Mouse (Mus musculus) embryonic facial prominence, embryonic 13.5 days (tissue): Measurements from ENCODE around the gene Ghrl. TPM values are rescaled to one million over a fixed set of nuclear protein-coding genes. Genes with fewer than 3 reads are reported as not detected.

Experiments used
- ATAC-seq: fragments of 200-750 bp; cut with Nextera tagmentation; 2 replicates; pipeline ENCODE4 v1.8.0; 2017; ENCODE audit warnings: low read depth; ENCODE audit not compliant: insufficient number of reproducible peaks, insufficient read depth, low FRiP score, low TSS enrichment
- H3K27ac ChIP-seq: fragments of 300-500 bp; sonication (generic); 2 replicates; pipeline ENCODE4 v1.5.1; 2015; ENCODE audit warnings: moderate library complexity, mild to moderate bottlenecking, inconsistent platforms
- H3K27me3 ChIP-seq: fragments of 300-500 bp; sonication (generic); 2 replicates; pipeline ENCODE4 v1.6.1; 2015; ENCODE audit warnings: mild to moderate bottlenecking, inconsistent platforms
- H3K36me3 ChIP-seq: fragments of 300-500 bp; sonication (generic); 2 replicates; pipeline ENCODE4 v1.6.1; 2015; ENCODE audit warnings: mild to moderate bottlenecking, inconsistent platforms
- H3K4me1 ChIP-seq: fragments of 300-500 bp; sonication (generic); 2 replicates; pipeline ENCODE4 v1.6.1; 2015; ENCODE audit warnings: inconsistent platforms
- H3K4me2 ChIP-seq: fragments of 300-500 bp; sonication (generic); 2 replicates; pipeline ENCODE4 v1.6.1; 2015; ENCODE audit warnings: moderate library complexity, mild to moderate bottlenecking, inconsistent platforms
- H3K4me3 ChIP-seq: fragments of 300-500 bp; sonication (generic); 2 replicates; pipeline ENCODE4 v1.5.1; 2015; ENCODE audit warnings: mild to moderate bottlenecking, inconsistent platforms
- H3K9ac ChIP-seq: fragments of 300-500 bp; sonication (generic); 2 replicates; pipeline ENCODE4 v1.6.1; 2015; ENCODE audit warnings: mild to moderate bottlenecking, inconsistent platforms
- H3K9me3 ChIP-seq: fragments of 300-500 bp; sonication (generic); 2 replicates; pipeline ENCODE4 v1.6.1; 2016; ENCODE audit warnings: inconsistent platforms
- WGBS: fragments of 180-500 bp; shearing (Covaris S2); methylation state at CpG from one replicate; pipeline ENCODE4 v1.1.7; 2015; ENCODE audit warnings: mixed read lengths; 5-methylcytosine and 5-hydroxymethylcytosine counted together
- polyA plus RNA-seq: library from polyadenylated mRNA; unstranded; fragments of >200 nt; fragmentation: Nextera tagmentation; extraction: Ambion mirVana; gene quantifications from 2 replicates; pipeline ENCODE4 v1.2.1, GENCODE M21; 2015

Gene Ghrl
- polyA plus RNA-seq, 1 experiment from 2014 or later = 0.32 TPM

DNA sequence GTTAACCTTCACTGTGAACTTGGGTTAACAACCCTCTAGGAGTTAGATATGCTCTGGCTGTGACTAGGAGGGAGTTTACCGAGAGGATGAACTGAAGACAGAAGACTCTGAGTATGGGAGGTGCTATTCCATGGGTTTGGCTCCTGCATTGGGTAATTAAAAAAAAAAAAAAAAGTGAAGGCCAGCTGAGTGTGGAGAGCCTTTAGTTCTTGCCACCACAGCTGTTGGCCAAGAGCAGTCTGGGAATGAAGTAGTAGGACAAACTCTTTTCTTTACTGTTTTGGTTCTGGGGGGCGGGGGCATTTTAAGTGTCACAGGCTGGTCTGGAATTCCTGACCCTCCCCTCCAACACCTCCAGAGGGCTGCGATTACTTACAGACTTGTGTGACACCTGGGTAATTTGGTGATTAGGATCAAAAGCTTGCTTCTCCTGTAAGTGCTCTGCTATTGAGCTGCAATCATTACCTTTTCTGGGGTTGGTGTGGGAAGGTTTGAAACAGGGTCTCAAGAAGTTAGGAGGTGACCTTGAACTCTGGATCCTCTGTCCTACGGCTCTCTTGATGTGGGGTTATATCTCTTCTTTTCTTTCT is 23.8 kb downstream of the Ghrl start:
- Histone ChIP-seq H3K27me3 (no peaks in the 10 kb centered on the region), H3K27ac (peak overlapping the region; percentile 91; the same call in 1 of the 2 replicates), H3K4me1 (peaks cover 24% of the 10 kb centered on the region), H3K9me3 (no peaks in the 10 kb centered on the region), H3K9ac (peak overlapping the region; percentile 62; the same call in 1 of the 2 replicates), H3K4me3 (peak overlapping the region; percentile 91), H3K36me3 (peaks cover 11% of the 10 kb centered on the region), H3K4me2 (peak overlapping the region; percentile 93)
- no peak for ATAC-seq
- 70% methylated on average over 4 of the region's 4 CpGs for WGBS

DNA sequence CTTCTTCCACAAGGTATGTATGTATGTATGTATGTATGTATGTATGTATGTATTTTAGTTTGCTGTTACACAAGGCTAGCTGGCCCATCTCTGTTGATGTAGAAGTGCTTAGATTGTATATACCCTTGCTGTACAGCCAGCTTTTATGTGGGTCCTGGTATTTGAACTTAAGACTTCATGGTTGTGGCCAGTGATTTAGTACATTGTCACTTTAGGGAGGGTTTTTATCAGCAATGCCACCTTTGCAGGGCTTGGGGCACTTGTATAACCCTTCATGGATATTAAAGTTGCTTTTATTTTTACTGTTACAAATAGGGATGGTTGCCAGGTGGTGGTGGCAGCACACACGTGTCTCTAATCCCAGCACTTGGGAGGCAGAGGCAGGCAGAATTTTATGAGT is 24.5 kb downstream of the Ghrl start:
- Histone ChIP-seq H3K27ac (no peak overlapping the region), H3K4me3 (no peak overlapping the region), H3K9me3 (no peaks in the 10 kb centered on the region), H3K27me3 (no peaks in the 10 kb centered on the region), H3K4me1 (peaks cover 30% of the 10 kb centered on the region), H3K9ac (no peak overlapping the region), H3K36me3 (peaks cover 8% of the 10 kb centered on the region; the same call in 1 of the 2 replicates), H3K4me2 (no peak overlapping the region)
- no peak for ATAC-seq
- 72% methylated on average over 1 of the region's 1 CpGs for WGBS

DNA sequence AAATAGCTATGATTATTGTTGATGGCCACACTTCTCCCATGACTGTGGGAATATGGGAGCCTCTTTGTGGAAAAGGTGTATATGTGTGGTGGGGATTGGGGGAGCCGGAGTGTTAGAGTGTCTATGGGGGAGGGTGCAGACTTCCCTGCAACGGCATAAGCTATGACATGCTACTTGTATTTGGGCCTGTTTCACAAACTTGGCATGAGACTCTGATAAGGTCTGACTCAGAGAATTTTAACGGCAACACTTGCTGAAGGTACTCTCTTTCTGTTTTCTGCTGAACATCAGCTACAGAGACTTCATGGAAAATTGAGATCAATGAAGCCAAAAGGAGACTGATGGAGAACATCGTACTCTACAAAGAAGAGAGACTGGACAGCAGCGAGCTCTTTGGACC is 26.3 kb downstream of the Ghrl start:
- Histone ChIP-seq H3K4me2 (no peak overlapping the region), H3K27ac (no peak overlapping the region), H3K4me1 (peaks cover 26% of the 10 kb centered on the region), H3K9ac (no peak overlapping the region), H3K4me3 (no peak overlapping the region), H3K36me3 (no peaks in the 10 kb centered on the region), H3K9me3 (no peaks in the 10 kb centered on the region), H3K27me3 (no peaks in the 10 kb centered on the region)
- WGBS = 90% methylated on average over 5 of the region's 5 CpGs
- no peak for ATAC-seq

DNA sequence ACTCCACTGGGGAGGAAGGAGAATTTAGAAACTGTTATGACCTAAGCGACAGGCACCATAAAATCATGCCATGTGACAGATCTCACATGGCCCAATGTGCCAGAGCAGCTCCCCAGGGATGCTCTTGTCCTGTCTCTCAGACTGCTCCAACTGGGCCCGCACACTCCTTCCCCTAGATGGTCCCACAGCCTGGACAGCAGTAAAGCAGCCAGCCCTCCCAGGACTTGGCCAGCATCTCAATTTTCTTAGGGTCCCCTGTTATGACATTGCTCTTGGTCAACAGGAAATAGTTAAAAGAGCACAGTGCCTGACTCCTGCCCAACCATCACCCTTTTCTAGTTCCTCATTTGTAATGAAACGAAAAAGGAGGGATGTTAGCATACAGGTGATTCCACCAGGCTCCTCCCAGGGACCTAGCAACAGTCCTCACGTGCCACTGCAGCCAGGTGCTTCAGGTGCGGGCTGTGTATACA is 27.0 kb downstream of the Ghrl start:
- no peaks in the 10 kb centered on the region for H3K27me3 ChIP-seq
- H3K36me3 ChIP-seq = no peaks in the 10 kb centered on the region
- 80% methylated on average over 5 of the region's 5 CpGs for WGBS
- no peak overlapping the region for H3K27ac ChIP-seq
- no peak overlapping the region for H3K4me3 ChIP-seq
- ATAC-seq = no peak
- no peak overlapping the region for H3K4me2 ChIP-seq
- H3K9me3 ChIP-seq = no peaks in the 10 kb centered on the region
- no peak overlapping the region for H3K9ac ChIP-seq
- peaks cover 20% of the 10 kb centered on the region for H3K4me1 ChIP-seq

DNA sequence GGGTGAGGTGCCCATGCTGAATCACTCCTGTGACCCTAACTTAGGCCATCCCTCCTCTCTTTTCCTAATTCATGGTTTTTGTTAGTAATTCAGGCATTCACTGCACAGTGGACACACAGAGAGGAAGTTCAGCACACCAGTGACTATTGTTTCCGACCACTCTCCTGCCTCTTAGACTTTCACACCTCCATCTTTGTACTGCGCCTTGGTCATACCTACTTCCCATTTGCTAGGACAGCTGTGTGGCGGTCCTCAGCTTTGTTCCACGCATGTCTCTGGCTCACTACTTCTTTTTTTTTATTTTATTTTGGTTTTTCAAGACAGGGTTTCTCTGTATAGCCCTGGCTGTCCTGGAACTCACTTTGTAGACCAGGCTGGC is 28.6 kb downstream of the Ghrl start:
- ATAC-seq = no peak
- no peaks in the 10 kb centered on the region for H3K36me3 ChIP-seq
- H3K27me3 ChIP-seq = no peaks in the 10 kb centered on the region
- WGBS = 70% methylated on average over 4 of the region's 4 CpGs
- H3K9me3 ChIP-seq = no peaks in the 10 kb centered on the region
- H3K4me3 ChIP-seq = no peak overlapping the region
- H3K4me1 ChIP-seq = peaks cover 21% of the 10 kb centered on the region
- peak overlapping the region; percentile 57 for H3K9ac ChIP-seq
- H3K4me2 ChIP-seq = peak overlapping the region; percentile 47; the same call in 1 of the 2 replicates
- H3K27ac ChIP-seq = peak overlapping the region; percentile 64; the same call in 1 of the 2 replicates

DNA sequence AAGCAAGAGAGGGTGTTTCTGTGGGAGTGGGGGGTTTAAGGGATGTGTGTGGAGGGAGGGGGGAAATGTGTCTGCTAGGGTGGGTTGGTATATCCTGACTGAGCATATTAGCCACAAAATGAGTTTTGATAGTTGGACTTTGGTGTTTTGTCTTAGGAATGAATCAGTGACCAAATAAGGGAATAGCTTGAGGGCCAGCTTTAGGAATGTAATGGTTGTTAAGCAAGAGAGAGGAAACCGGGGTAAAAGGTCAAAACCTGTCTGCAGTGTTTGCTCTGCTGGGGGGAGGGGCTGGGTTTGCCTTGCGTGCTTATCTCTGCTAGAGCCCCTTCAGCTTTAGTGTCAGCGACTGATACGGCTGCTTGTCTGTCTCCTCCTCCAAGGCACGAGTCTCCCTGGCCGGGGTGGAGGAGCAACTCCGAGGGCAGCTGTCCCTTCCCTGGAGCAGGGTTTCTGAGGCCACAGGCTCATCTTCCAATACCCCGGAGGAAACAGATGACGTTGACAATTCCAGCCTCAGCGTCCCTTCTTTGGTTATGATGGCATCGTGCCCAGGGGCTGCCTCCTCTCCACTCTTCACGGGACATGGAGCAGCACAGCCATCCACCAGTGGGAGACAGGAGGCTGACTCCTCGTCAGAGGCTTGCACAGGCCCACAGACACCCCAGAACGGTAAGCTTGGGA is 29.1 kb downstream of the Ghrl start:
- H3K27ac ChIP-seq = peak overlapping the region; percentile 64
- H3K4me2 ChIP-seq = peak overlapping the region; percentile 47
- H3K4me1 ChIP-seq = peaks cover 19% of the 10 kb centered on the region
- 3% methylated on average over 14 of the region's 14 CpGs for WGBS
- peak overlapping the region; percentile 13; the same call in 1 of the 2 replicates for H3K4me3 ChIP-seq
- no peak for ATAC-seq
- no peaks in the 10 kb centered on the region for H3K9me3 ChIP-seq
- H3K36me3 ChIP-seq = no peaks in the 10 kb centered on the region
- no peaks in the 10 kb centered on the region for H3K27me3 ChIP-seq
- peak overlapping the region; percentile 57 for H3K9ac ChIP-seq

DNA sequence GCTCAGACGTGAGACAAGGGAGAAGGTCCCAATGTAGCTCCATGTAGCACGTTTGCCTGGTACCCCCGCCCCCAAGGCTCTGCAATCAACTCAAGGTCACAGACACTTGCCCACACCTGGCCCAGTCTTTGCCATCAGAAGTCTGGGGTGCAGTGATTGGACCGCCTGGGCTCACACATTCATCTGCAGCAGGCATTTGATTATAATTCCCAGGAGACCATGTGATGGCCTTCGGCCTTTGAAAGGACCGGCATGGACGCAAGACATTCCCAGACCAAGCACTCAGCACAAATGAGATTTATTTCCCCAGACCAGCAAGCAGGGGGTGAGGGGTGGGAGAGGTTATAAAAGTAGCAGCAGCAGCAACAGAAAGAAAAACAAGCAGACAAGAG is 29.7 kb downstream of the Ghrl start:
- peaks cover 19% of the 10 kb centered on the region for H3K4me1 ChIP-seq
- ATAC-seq = peak; percentile 18; the same call in 1 of the 2 replicates
- WGBS = 11% methylated on average over 7 of the region's 7 CpGs
- H3K9ac ChIP-seq = peak overlapping the region; percentile 55
- no peak overlapping the region for H3K4me3 ChIP-seq
- no peaks in the 10 kb centered on the region for H3K36me3 ChIP-seq
- 0 out of 2 replicates have a peak overlapping the region, but pooled peaks have one; percentile 47 for H3K4me2 ChIP-seq
- H3K27me3 ChIP-seq = no peaks in the 10 kb centered on the region
- peak overlapping the region; percentile 64 for H3K27ac ChIP-seq
- H3K9me3 ChIP-seq = no peaks in the 10 kb centered on the region

DNA sequence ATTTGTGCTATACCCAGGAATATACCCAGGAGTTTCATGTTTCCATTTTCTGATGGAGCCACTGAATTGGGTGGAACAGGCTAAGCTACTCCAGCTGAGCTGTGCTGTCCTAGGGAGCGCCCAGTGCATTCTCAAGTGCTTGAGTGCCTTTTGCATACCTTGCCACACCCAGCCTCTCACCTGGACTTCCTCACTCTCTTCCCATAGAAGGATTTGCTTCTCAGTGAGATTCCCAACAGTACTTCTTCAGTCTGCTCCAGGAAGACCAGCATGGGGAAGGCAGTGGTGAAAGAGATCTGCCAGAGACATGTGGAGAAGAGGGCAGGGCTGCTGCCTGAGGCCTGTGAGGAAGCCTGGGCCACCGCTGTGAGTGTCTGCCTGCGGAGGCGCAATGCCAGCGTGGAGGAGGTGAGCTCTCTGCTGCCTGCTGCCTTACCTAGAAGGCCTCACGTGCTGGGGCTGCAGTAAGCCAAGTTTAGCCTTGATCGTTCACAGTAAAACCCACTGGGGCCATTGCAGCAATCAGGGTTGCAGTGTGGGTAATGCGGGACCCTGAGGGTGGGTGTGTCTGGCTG is 33.0 kb downstream of the Ghrl start:
- H3K4me3 ChIP-seq = no peak overlapping the region
- no peak for ATAC-seq
- 34% methylated on average over 8 of the region's 8 CpGs for WGBS
- H3K36me3 ChIP-seq = no peaks in the 10 kb centered on the region
- no peaks in the 10 kb centered on the region for H3K27me3 ChIP-seq
- peaks cover 19% of the 10 kb centered on the region for H3K4me1 ChIP-seq
- H3K9me3 ChIP-seq = no peaks in the 10 kb centered on the region
- no peak overlapping the region for H3K4me2 ChIP-seq
- H3K27ac ChIP-seq = no peak overlapping the region
- no peak overlapping the region for H3K9ac ChIP-seq

DNA sequence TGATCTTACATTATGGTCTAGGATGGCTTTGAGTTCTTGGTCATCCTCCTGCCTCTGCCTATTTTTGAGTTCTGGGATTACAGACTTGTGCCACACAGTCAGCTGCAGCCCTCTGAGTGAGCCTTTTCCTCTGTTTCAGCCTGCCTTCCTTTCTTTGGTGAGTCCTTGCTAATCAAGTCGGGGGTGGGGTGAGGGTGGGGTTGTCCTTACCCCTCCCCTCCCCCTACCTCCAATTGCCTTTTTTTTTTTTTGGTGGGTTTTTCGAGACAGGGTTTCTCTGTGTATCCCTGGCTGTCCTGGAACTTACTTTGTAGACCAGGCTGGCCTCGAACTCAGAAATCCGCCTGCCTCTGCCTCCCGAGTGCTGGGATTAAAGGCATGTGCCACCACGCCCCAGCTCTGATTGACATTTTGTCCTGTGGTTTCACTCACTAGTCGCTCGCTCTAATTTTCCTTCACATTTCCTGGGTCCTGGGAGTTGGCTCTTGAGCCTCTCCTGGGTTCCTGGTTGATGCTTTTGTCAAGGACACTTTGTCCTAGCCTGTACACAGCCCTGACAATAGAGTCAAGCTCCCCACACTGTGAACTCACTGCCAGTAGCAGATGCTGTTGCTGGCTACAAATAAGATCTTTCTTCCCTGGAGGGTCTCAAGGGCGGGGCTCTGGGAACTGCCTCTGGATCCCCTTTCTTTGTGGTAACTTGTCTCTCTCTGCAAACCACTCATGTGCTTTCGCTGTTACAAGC is 36.4 kb downstream of the Ghrl start:
- Histone ChIP-seq H3K27me3 (no peaks in the 10 kb centered on the region), H3K9ac (no peak overlapping the region), H3K4me3 (no peak overlapping the region), H3K9me3 (no peaks in the 10 kb centered on the region), H3K4me2 (no peak overlapping the region), H3K4me1 (0 out of 2 replicates have a peak, but pooled peaks cover 4% of the 10 kb centered on the region), H3K36me3 (no peaks in the 10 kb centered on the region), H3K27ac (no peak overlapping the region)
- no peak for ATAC-seq
- WGBS = 83% methylated on average over 10 of the region's 10 CpGs

DNA sequence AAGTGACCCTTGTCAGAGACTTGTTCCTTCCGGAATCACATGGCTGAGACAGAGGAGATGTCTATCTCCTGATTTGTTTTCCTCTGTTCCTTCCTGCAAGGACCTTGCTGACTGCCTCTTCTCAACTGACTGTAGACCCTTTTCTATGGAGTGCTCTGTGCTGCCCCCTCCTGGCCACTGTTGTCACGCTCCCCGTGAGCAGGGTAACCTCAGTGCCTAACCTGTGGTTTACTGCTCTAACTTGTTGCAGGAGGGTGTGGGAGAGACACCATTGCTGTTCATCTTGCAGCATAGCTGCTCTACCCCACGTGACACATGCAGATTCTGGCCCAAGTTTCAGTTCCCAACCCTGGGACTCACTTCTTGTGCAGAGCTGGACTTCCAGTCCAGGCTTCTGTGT is 38.4 kb downstream of the Ghrl start:
- no peaks in the 10 kb centered on the region for H3K9me3 ChIP-seq
- no peak overlapping the region for H3K27ac ChIP-seq
- H3K36me3 ChIP-seq = no peaks in the 10 kb centered on the region
- WGBS = 18% methylated on average over 4 of the region's 4 CpGs
- H3K4me2 ChIP-seq = no peak overlapping the region
- H3K4me1 ChIP-seq = no peaks in the 10 kb centered on the region
- H3K4me3 ChIP-seq = no peak overlapping the region
- H3K9ac ChIP-seq = no peak overlapping the region
- no peaks in the 10 kb centered on the region for H3K27me3 ChIP-seq
- ATAC-seq = no peak

DNA sequence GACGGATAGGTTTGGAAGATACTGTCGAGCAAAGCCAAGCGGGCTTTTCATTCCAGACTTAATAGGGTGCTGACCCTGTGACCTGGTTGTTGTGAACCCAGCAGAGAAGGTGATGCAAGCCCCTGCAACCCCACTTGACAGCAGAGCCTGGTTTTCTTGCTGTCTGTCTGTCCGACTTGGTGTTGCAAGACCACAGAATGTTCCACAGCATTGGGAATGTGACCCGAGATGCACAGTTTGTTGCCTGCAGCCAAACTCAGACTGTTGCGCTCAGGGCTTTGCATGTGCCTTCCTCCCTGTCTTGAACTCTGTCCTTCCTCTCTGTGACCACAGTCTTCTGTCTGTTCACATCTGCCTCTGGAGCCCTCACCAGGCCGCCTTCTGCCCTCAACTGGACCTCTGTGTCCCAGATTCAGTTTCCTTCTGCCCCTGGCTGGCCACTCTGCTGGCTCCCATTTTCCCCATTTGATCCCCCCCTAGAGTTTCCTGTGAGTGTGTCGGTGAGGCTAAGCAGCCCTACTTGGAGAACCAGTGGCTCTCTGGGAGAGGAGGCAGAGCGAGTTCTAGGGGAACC is 39.6 kb downstream of the Ghrl start:
- H3K4me2 ChIP-seq = no peak overlapping the region
- H3K9me3 ChIP-seq = no peaks in the 10 kb centered on the region
- no peaks in the 10 kb centered on the region for H3K4me1 ChIP-seq
- no peak for ATAC-seq
- H3K27ac ChIP-seq = no peak overlapping the region
- H3K36me3 ChIP-seq = no peaks in the 10 kb centered on the region
- H3K4me3 ChIP-seq = no peak overlapping the region
- no peak overlapping the region for H3K9ac ChIP-seq
- H3K27me3 ChIP-seq = no peaks in the 10 kb centered on the region
- WGBS = 70% methylated on average over 9 of the region's 9 CpGs
